Mouse (Mus musculus) neural tube, embryonic 13.5 days (tissue): ENCODE results near the gene Dnaja3. TPM values are rescaled to one million over a fixed set of nuclear protein-coding genes. Genes with fewer than 3 reads are reported as not detected.
A peak's percentile ranks its signal among the peaks of the same experiment; 100 is the strongest.

Source experiments
- ATAC-seq: fragments of 200-750 bp; cut with Nextera tagmentation; 2 replicates; pipeline ENCODE4 v1.8.0; 2017; ENCODE audit warnings: low read depth, mild to moderate bottlenecking, moderate TSS enrichment, moderate library complexity
- H3K27ac ChIP-seq: fragments of 300-500 bp; sonication (generic); replicated peaks from 2 replicates; pipeline ENCODE4 v1.5.1; 2015; ENCODE audit warnings: moderate library complexity, mild to moderate bottlenecking, inconsistent platforms
- H3K27me3 ChIP-seq: fragments of 300-500 bp; sonication (generic); 2 replicates; pipeline ENCODE4 v1.6.1; 2015; ENCODE audit warnings: mild to moderate bottlenecking, inconsistent platforms
- H3K36me3 ChIP-seq: fragments of 300-500 bp; sonication (generic); 2 replicates; pipeline ENCODE4 v1.6.1; 2015; ENCODE audit warnings: mild to moderate bottlenecking, inconsistent platforms
- H3K4me1 ChIP-seq: fragments of 300-500 bp; sonication (generic); replicated peaks from 2 replicates; pipeline ENCODE4 v1.6.1; 2015; ENCODE audit warnings: inconsistent platforms
- H3K4me2 ChIP-seq: fragments of 300-500 bp; sonication (generic); 2 replicates; pipeline ENCODE4 v1.6.1; 2015; ENCODE audit warnings: inconsistent platforms, mild to moderate bottlenecking, moderate library complexity
- H3K4me3 ChIP-seq: fragments of 300-500 bp; sonication (generic); 2 replicates; pipeline ENCODE4 v1.5.1; 2015; ENCODE audit warnings: mild to moderate bottlenecking, inconsistent platforms
- H3K9ac ChIP-seq: fragments of 300-500 bp; sonication (generic); 2 replicates; pipeline ENCODE4 v1.6.1; 2015; ENCODE audit warnings: moderate library complexity, mild to moderate bottlenecking, inconsistent platforms
- H3K9me3 ChIP-seq: fragments of 300-500 bp; sonication (generic); 2 replicates; pipeline ENCODE4 v1.6.1; 2016; ENCODE audit warnings: inconsistent platforms
- WGBS: fragments of 180-500 bp; shearing (Covaris S2); methylation state at CpG from one replicate; pipeline ENCODE4 v1.1.7; 2015; 5-methylcytosine and 5-hydroxymethylcytosine counted together
- polyA plus RNA-seq: library from polyadenylated mRNA; unstranded; fragments of >200 nt; fragmentation: Nextera tagmentation; extraction: Ambion mirVana; gene quantifications from 2 replicates; pipeline ENCODE4 v1.2.1, GENCODE M21; 2015

Dnaja3 gene
- polyA plus RNA-seq, 1 experiment from 2014 or later, result 55.7 TPM

DNA sequence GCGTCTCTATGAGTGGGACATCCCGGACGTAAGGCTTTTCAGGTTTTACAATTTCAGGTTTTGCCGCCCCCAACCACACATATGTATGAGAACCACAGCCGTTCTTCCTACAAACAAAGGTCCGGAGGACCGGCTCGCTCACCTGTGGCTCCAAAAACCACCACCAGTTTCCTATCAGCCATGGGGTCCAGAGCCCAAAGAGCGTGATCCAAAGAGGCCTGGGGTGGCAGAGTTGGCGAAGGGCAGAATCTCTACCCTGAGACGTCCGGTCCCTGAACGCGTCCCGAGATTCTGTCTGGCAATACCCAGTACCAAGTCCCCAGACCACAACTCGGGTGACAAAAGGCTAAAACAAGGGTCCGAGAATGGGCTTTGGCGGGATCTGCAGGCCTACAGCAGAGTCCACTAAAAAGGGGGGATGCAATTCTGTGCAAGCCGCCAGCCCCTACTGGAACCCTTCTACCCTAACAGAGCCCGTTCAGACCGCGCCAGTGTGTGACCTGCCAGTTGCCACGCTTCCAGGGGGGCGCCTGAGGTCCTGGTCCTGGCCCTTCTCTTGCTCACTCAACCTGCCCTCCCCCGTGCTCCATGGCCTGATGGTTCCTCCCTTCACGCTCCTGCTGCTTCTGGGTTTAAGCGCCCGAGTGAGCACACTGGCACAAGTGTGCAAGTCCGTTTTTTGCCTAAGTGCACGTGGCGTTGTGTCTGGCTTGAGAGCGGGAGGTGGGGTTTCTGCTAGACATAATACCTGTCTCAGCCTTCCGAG is 79.1 kb downstream of the Dnaja3 start, which contains the start of gene Nmral1:
Nmral1 (minus strand) TSS at position 604 of the 766 bp plus-strand sequence.
- Histone ChIP-seq H3K4me3 (peak within 1 kb of the TSS; percentile 64), H3K4me2 (peak within 1 kb of the TSS; percentile 65), H3K4me1 (peaks cover 18% of the 10 kb centered on the region), H3K9ac (peak within 1 kb of the TSS; percentile 76), H3K27me3 (no peaks in the 10 kb centered on the region), H3K9me3 (no peaks in the 10 kb centered on the region), H3K27ac (peak within 1 kb of the TSS; percentile 81), H3K36me3 (peaks cover 25% of the 10 kb centered on the region)
- peak; percentile 89 for ATAC-seq
- WGBS, result 13% methylated on average over 33 of the region's 33 CpGs

DNA sequence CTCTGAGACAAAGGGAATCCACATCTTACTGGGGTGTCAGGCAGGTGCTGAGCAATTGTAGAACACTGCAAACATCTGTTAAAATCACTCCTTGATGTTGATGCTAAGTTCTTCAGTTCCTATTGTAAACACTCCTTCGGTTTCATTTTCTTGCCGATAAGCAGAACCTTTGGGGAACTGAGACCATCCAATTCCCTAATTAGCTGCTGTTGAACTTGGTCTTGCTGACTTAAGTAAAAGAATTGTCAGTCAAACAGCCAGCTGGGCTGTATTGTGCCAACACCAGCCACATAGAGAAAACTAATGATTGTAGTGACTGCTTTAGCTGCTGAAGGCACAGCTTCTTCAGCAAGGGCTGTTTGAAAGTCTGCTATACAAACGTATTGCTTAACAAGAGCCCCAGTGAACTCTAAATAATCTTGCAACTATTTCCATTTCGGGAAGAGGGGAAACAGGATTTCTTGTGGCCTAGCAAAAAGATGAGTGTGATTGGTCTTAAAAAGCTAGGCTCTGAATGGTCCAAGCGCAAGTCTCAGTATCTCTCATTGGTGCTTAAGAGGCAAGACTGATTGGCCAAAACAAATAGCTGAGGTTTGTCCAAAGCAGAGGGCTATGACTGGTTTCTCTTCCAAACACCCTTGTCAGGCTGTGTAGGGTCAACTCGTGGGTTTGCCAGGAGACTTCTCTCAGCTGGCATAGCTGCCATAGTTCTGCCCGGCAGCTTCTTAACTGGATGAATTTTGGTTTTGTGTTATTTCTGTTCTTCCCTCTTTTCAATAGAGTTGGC is 82.5 kb downstream of the Dnaja3 start:
- peaks cover 25% of the 10 kb centered on the region for H3K4me1 ChIP-seq
- ATAC-seq, result no peak
- no peak overlapping the region for H3K9ac ChIP-seq
- 85% methylated on average over 7 of the region's 7 CpGs for WGBS
- no peak overlapping the region for H3K4me3 ChIP-seq
- no peaks in the 10 kb centered on the region for H3K27me3 ChIP-seq
- H3K4me2 ChIP-seq, result no peak overlapping the region
- H3K9me3 ChIP-seq, result no peaks in the 10 kb centered on the region
- no peaks in the 10 kb centered on the region for H3K36me3 ChIP-seq
- H3K27ac ChIP-seq, result no peak overlapping the region

DNA sequence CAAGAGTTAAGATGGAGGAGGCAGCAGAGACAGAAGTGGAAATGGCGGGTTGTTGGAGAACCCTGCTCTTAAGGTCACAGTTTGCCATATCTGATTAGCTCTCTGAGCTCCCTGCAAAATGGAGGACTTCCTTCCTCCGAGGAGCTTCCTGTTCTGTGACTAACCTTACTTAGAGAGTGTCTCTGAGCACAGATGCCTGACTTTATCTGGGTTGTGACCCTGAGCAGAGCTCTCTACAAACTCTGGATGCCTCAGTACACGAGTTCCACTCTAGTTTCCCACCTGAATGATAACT is 83.1 kb downstream of the Dnaja3 start:
- Histone ChIP-seq H3K4me1 (peaks cover 25% of the 10 kb centered on the region), H3K36me3 (no peaks in the 10 kb centered on the region), H3K27ac (no peak overlapping the region), H3K4me2 (no peak overlapping the region), H3K9me3 (no peaks in the 10 kb centered on the region), H3K4me3 (no peak overlapping the region), H3K9ac (no peak overlapping the region), H3K27me3 (no peaks in the 10 kb centered on the region)
- 77% methylated on average over 3 of the region's 3 CpGs for WGBS
- no peak for ATAC-seq

DNA sequence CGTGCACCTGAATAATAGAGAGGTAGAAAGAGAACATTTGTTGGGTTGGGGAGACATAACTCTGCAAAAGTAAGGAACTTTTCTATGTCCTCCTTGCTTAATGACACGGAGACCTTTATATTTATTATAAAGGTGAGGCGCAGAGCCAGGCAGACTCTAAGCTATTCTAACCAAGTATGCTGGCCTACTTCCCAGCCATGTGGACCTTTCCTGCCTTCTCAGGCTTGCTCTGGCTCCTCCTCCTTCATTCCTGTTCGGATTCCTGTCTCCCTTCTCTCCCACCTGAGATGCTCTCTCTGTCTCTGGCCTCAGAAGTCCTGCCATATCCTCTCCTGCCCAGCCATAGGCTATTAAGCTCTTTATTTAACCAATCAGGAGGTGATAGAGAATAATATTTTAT is 85.5 kb downstream of the Dnaja3 start:
- H3K36me3 ChIP-seq, result no peaks in the 10 kb centered on the region
- H3K9me3 ChIP-seq, result no peaks in the 10 kb centered on the region
- no peak overlapping the region for H3K4me2 ChIP-seq
- no peak for ATAC-seq
- H3K27me3 ChIP-seq, result no peaks in the 10 kb centered on the region
- peaks cover 17% of the 10 kb centered on the region for H3K4me1 ChIP-seq
- H3K4me3 ChIP-seq, result no peak overlapping the region
- H3K27ac ChIP-seq, result no peak overlapping the region
- H3K9ac ChIP-seq, result no peak overlapping the region
- WGBS, result 87% methylated on average over 4 of the region's 4 CpGs

DNA sequence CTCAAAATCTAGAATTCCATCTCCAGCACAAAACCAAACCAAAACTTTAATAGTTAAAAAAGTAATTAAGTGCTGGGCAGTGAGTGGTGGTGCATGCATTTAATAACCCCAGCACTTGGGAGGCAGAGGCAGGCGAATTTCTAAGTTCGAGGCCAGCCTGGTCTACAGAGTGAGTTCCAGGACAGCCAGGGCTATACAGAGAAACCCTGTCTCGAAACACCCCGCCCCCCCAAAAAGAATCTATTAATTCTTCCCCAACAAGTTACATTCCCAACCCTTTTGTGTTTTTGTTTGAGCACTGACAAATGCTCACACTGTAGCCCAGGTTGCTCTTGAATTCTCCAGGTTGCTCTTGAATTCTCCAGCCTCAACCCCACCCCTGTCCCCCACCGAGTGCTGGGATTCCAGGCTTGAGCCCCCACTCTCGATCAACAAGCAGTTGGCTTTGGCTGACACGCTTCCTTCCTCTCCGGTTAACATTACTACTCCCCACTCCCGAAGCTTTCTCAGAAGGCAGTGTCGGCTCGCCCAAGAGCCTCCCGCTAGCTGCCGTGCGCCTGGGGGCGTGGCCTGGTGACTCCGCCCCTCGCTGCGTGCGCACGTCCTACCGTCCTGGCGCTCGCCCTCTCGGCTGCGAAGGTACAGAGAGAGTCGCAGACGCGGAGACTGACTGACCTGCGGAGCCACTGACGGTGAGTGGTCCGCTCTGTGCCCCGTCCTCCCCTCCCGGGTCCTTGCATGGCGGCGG is 86.2 kb downstream of the Dnaja3 start, which contains the start of gene Hmox2:
Hmox2 (plus strand) TSS at position 582 of the 748 bp plus-strand sequence.
- Histone ChIP-seq H3K9me3 (no peaks in the 10 kb centered on the region), H3K27me3 (no peaks in the 10 kb centered on the region), H3K27ac (peak within 1 kb of the TSS; percentile 79), H3K36me3 (no peaks in the 10 kb centered on the region), H3K4me2 (peak within 1 kb of the TSS; percentile 88), H3K4me3 (peak within 1 kb of the TSS; percentile 77), H3K9ac (peak within 1 kb of the TSS; percentile 83), H3K4me1 (peaks cover 17% of the 10 kb centered on the region)
- WGBS, result 6% methylated on average over 35 of the region's 35 CpGs
- peak; percentile 94 for ATAC-seq

DNA sequence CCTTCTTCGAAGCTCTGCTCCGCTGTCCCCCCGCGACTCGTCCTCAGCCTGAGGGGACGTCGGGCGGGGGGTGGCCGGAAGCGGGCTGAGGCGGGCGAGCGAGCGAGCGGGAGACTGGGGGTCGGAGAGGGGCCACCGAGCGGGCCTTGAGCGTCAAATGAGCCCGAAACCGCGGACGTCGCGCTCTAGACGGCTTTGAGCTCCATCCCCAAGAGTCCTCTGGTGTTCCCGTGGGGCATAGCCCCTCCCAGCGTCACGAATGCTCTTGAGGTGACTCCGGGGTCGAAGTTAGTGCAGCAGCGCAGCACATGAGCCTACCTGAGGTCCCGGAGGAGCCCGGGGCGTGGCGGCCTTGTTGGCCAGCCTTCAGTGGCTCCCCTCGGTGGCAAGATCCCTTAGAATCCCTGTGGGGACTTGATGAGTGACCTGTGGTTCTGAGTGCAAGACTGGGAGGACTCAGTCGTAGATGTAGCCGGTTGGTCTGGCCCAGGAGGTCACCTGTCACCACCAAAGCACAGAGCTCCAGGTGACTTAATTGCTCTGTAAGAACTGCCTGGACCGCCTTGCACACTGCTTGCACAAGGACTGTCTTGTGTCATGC is 86.8 kb downstream of the Dnaja3 start:
- Histone ChIP-seq H3K4me3 (peak overlapping the region; percentile 77), H3K27ac (peak overlapping the region; percentile 79), H3K36me3 (no peaks in the 10 kb centered on the region), H3K4me2 (peak overlapping the region; percentile 88), H3K4me1 (peaks cover 22% of the 10 kb centered on the region), H3K9ac (peak overlapping the region; percentile 83), H3K27me3 (no peaks in the 10 kb centered on the region), H3K9me3 (no peaks in the 10 kb centered on the region)
- ATAC-seq, result peak; percentile 57
- WGBS, result under 1% methylated on average over 40 of the region's 40 CpGs

DNA sequence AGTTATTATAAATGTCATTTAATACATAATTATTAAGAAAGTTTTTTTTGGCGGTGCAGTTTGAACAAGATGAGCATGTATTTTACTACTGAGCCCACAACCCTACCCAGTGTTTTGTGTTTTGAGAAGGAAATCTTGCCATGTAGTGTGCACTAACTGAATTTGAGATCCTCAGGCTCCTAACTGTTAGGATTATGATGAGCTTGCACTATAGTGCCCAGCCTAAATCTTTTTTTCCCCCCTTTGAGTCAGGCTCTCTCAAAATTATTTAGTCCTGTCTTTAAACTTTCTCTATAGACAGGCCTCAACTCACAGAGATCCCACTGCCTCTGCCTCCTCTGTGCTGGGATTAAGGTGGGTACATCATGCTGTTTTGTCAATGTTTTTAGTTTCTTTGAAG is 87.7 kb downstream of the Dnaja3 start:
- Histone ChIP-seq H3K36me3 (no peaks in the 10 kb centered on the region), H3K4me3 (peak overlapping the region; percentile 77; the same call in 1 of the 2 replicates), H3K27me3 (no peaks in the 10 kb centered on the region), H3K4me2 (peak overlapping the region; percentile 88), H3K9me3 (no peaks in the 10 kb centered on the region), H3K4me1 (peaks cover 23% of the 10 kb centered on the region), H3K9ac (no peak overlapping the region), H3K27ac (no peak overlapping the region)
- 97% methylated on average over 1 of the region's 1 CpGs for WGBS
- ATAC-seq, result no peak

DNA sequence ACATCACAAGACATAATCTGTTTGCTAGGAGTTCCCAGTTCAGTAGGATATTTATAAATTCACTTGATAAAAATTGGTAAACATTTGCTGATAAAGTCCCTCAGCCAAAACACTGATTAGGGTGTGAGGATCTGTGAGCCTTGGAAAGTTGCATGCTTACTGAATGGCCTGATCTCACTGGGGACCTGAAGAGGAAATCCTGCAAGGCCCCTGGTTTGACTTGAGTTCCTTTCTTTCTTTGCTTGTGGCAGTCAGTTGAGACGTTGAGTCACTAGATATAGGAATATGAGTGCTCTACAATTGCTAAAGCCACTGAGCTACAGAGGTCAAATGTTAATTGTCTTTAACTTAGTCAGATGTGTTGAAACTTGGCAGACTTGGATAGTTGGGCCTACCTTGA is 88.2 kb downstream of the Dnaja3 start:
- peak overlapping the region; percentile 77; the same call in 1 of the 2 replicates for H3K4me3 ChIP-seq
- H3K36me3 ChIP-seq, result no peaks in the 10 kb centered on the region
- H3K27me3 ChIP-seq, result no peaks in the 10 kb centered on the region
- peaks cover 23% of the 10 kb centered on the region for H3K4me1 ChIP-seq
- no peak overlapping the region for H3K9ac ChIP-seq
- H3K4me2 ChIP-seq, result no peak overlapping the region
- 72% methylated on average over 1 of the region's 1 CpGs for whole genome bisulfite sequencing
- H3K9me3 ChIP-seq, result no peaks in the 10 kb centered on the region
- no peak overlapping the region for H3K27ac ChIP-seq
- ATAC-seq, result no peak

DNA sequence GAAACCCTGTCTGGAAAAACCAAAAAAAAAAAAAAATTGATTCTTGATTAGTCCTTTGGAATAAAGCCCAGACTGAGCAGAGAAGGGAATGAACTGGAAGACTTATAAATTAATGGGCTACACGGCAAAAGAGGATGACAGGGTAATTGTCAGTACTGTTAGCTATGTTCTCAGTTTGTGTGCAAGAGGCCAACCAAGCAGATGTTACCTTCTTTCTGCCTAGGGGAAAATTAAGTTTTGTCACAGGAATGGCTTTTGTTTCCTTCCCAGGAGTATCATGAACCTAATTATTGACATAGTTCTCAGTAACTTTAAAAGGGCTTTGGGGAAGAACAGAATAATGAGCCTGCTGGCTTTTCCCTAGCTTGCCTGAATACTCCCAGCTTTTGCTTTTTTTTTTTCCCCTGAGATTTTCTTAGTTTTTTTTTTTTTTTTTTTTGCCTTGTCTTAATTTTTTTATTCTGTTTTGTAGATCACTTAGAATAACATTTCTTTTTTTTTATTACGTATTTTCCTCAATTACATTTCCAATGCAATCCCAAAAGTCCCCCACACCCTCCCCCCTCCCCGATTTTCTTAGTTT is 91.1 kb downstream of the Dnaja3 start:
- Histone ChIP-seq H3K9ac (no peak overlapping the region), H3K4me1 (peaks cover 23% of the 10 kb centered on the region), H3K4me3 (no peak overlapping the region), H3K36me3 (no peaks in the 10 kb centered on the region), H3K4me2 (no peak overlapping the region), H3K27ac (no peak overlapping the region), H3K27me3 (no peaks in the 10 kb centered on the region), H3K9me3 (no peaks in the 10 kb centered on the region)
- WGBS, result 69% methylated on average over 3 of the region's 3 CpGs
- ATAC-seq, result no peak

DNA sequence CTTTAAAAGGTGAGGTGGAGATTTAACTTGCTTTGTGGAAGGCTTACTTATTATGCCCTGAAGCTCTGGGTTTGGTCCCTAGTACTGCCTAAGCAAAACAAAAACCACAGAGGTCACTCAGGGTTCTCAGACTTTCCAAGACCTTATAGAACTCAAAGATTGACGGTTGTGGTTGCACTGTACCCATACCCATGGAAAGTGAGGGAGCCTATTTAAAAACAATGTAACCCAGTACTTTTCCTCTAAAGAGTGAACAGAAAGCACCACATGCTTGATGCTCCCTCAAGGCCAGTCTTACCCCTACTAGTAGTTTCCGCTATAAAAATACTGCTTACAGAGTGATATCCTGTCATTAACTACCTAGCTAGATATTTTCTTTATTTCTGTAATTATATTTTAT is 96.5 kb downstream of the Dnaja3 start:
- no peak overlapping the region for H3K27ac ChIP-seq
- no peak overlapping the region for H3K9ac ChIP-seq
- H3K4me2 ChIP-seq, result no peak overlapping the region
- no peaks in the 10 kb centered on the region for H3K36me3 ChIP-seq
- peaks cover 5% of the 10 kb centered on the region; the same call in 1 of the 2 replicates for H3K4me1 ChIP-seq
- H3K9me3 ChIP-seq, result no peaks in the 10 kb centered on the region
- 87% methylated on average over 2 of the region's 2 CpGs for WGBS
- no peak for ATAC-seq
- H3K4me3 ChIP-seq, result no peak overlapping the region
- H3K27me3 ChIP-seq, result no peaks in the 10 kb centered on the region

DNA sequence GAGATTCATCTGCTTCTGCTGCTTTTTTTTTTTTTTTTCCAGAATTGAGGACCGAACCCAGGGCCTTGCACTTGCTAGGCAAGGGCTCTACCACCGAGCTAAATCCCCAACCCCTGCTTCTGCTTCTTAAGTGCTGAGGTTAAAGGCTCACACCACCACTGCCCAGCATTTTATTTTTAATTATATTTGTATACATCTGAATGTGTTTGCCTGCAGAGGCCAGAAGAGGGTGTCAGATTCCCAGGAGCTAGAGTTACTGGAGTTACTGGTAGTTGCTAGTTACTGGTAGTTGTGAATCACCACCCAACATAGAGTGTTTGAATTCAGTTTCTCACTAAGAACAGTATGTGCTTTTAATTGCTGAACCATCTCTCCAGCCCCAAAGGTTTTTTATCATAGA is 100.2 kb downstream of the Dnaja3 start:
- Histone ChIP-seq H3K27me3 (no peaks in the 10 kb centered on the region), H3K9me3 (no peaks in the 10 kb centered on the region), H3K4me1 (no peaks in the 10 kb centered on the region), H3K27ac (no peak overlapping the region), H3K36me3 (peaks cover 7% of the 10 kb centered on the region; the same call in 1 of the 2 replicates), H3K4me2 (no peak overlapping the region), H3K4me3 (no peak overlapping the region), H3K9ac (no peak overlapping the region)
- ATAC-seq, result no peak
- 98% methylated on average over 2 of the region's 2 CpGs for WGBS
